15 mouse cellular contexts compared by ENCODE assay signal in the genomic region with DNA sequence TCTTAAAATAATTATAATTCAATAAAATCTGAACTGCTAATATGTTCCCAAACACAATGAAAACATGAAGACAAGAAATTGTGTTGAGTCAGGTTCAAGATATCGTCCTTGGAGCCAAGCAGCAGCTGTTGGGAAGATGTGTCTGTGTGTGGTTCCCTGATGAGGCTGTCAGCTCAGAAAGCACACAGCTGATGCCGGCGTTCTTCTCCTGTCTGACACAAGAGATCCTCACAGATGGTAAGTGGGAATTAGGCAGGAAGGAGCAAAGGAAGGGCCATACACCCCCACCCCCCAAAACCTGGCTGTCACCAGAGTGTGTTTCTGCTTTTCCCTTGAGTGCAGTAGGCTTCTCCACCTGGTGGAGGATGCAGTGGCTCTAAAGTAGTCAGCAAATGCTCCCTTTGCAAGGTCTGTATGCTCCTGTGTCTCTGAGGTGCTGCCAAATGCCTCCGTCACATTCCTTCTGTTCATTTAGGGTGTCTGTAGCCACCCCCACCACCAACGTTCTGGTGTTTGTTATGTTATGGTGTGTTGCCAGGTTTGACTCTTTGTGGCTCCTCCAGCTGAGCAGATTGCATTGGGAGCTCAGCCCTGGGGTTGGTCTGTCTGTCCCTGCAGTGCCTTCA.
DNase-seq lines count a peak whose midpoint lies in the region; ATAC-seq and TF ChIP-seq lines count a peak whose summit lies in the region.
"Had no signal": no experiment of that assay in that cellular context is flagged by ENCODE, and none has a peak within 500 bp of the region (broad histone marks: within the 10 kb centered on the region; RNA-seq: fewer than 3 reads in every experiment).

No protein-coding gene starts in this region.

- H3K27ac ChIP-seq in kidney, postnatal 0 days: no peak overlapping the region
- peak overlapping the region; percentile 28; the same call in 1 of the 2 replicates for H3K27ac ChIP-seq in forebrain, embryonic 14.5 days (ENCODE audit: low read depth, low read length)
- H3K27ac ChIP-seq: intestine, embryonic 15.5 days had no signal

- peak; percentile 12; the same call in 1 of the 2 replicates for TF ChIP-seq CTCF in kidney, postnatal 0 days (IDR thresholded peaks at IDR 0.05; ENCODE audit: low read depth)

- H3K4me1 ChIP-seq in kidney, postnatal 0 days (replicated peaks; ENCODE audit: insufficient read depth, low read length): no peaks in the 10 kb centered on the region
- no peaks in the 10 kb centered on the region for H3K4me1 ChIP-seq in forebrain, embryonic 14.5 days (ENCODE audit: control insufficient read depth, insufficient read depth, low read length)
- H3K4me1 ChIP-seq: intestine, embryonic 15.5 days had no signal

- no peak overlapping the region for H3K9ac ChIP-seq in kidney, postnatal 0 days (ENCODE audit: low read depth, low read length)
- H3K9ac ChIP-seq in forebrain, embryonic 14.5 days (ENCODE audit: low read length): no peak overlapping the region
- H3K9ac ChIP-seq: intestine, embryonic 15.5 days had no signal

- ATAC-seq in kidney, postnatal 0 days (replicated peaks; ENCODE audit: low FRiP score, low read depth): no peak
- ATAC-seq in forebrain, embryonic 14.5 days: peak; percentile 95
- ATAC-seq in erythroblast, adult 5-6 weeks (replicated peaks; ENCODE audit: low FRiP score, poor library complexity, severe bottlenecking): no peak
- no peak for ATAC-seq in erythroid progenitor cell, adult 5-6 weeks (replicated peaks; ENCODE audit: low FRiP score, poor library complexity, severe bottlenecking)
- ATAC-seq: intestine, embryonic 15.5 days had no signal

- 28% methylated on average over 5 of the region's 5 CpGs for WGBS in kidney, postnatal 0 days
- 57% methylated on average over 5 of the region's 5 CpGs for WGBS in forebrain, embryonic 14.5 days

- no peak overlapping the region for H3K4me2 ChIP-seq in kidney, postnatal 0 days (ENCODE audit: low read length)
- H3K4me2 ChIP-seq in forebrain, embryonic 14.5 days (ENCODE audit: low read length): no peak overlapping the region
- H3K4me2 ChIP-seq: intestine, embryonic 15.5 days had no signal

- H3K27me3 ChIP-seq in kidney, postnatal 0 days (ENCODE audit: insufficient read depth, low read length): no peaks in the 10 kb centered on the region
- H3K27me3 ChIP-seq in forebrain, embryonic 14.5 days (replicated peaks; ENCODE audit: control insufficient read depth, insufficient read depth, low read length): no peaks in the 10 kb centered on the region
- H3K27me3 ChIP-seq: CH12.LX; intestine, embryonic 15.5 days had no signal

- H3K9me3 ChIP-seq in kidney, postnatal 0 days (replicated peaks; ENCODE audit: low read length): no peaks in the 10 kb centered on the region
- no peaks in the 10 kb centered on the region for H3K9me3 ChIP-seq in forebrain, embryonic 14.5 days (replicated peaks; ENCODE audit: control insufficient read depth, low read length)
- H3K9me3 ChIP-seq: intestine, embryonic 15.5 days had no signal

- peak; percentile 25 for DNase-seq in kidney, postnatal 0 days (ENCODE audit: low spot score)
- DNase-seq in kidney, adult 8-10 months: no peak
- DNase-seq in forebrain, embryonic 14.5 days (ENCODE audit: low spot score): peak; percentile 83
- peak; percentile 65 to 72 for DNase-seq in layer of hippocampus, adult 8-10 months (ENCODE audit: low spot score in 2 of 2)
- DNase-seq in right cerebral cortex, adult 2 months (ENCODE audit: low spot score in 2 of 2): peak; percentile 26 to 49
- no peak for DNase-seq in lung, adult 18-20 months
- DNase-seq: cerebellum, postnatal 25 days; gastrocnemius, postnatal 25 days; liver; thymus, adult 2 months had no signal

- no peaks in the 10 kb centered on the region for H3K36me3 ChIP-seq in kidney, postnatal 0 days (ENCODE audit: insufficient read depth, low read length)
- H3K36me3 ChIP-seq in forebrain, embryonic 14.5 days (ENCODE audit: control insufficient read depth, insufficient read depth, low read length): no peaks in the 10 kb centered on the region
- H3K36me3 ChIP-seq: intestine, embryonic 15.5 days had no signal

- H3K4me3 ChIP-seq in kidney, postnatal 0 days (replicated peaks; ENCODE audit: low read depth, low read length): no peak overlapping the region
- no peak overlapping the region for H3K4me3 ChIP-seq in forebrain, embryonic 14.5 days (ENCODE audit: low read depth, low read length)
- H3K4me3 ChIP-seq: intestine, embryonic 15.5 days; megakaryocyte, embryonic 14.5 days had no signal

Comparison
In these comparisons a context has a peak if more than half of its experiments do, and no peak if none do; other contexts are left out.
1. DNase-seq: peak in kidney, postnatal 0 days (single experiment), forebrain, embryonic 14.5 days (single experiment), layer of hippocampus, adult 8-10 months (2 of 2) and right cerebral cortex, adult 2 months (2 of 2); none in kidney, adult 8-10 months (0 of 2) and lung, adult 18-20 months (0 of 2).